27 mouse cellular contexts compared by ENCODE assay signal in the genomic region with DNA sequence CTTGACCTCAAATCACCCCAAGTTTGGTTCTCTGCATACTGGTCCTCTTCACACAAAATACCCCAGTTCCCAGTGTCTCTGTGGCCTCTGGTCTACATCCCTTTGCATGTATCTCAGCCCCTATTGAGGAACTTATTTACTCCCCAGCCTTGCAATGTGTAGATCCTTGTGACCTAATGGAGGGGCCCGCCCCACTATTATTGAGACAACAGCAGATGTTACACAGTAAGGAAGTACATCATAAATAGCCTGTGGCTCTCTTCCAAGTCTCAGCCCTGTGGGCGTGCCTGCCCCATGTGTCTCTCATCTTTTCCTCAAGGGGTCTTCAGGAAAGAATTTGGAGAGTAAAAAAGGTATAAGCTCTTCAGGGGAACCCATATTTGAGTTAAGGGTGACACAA. TPM values are rescaled to one million over a fixed set of nuclear protein-coding genes. Genes with fewer than 3 reads are reported as not detected.
A peak's percentile ranks its signal among the peaks of the same experiment; 100 is the strongest.
DNase-seq lines count a peak whose midpoint lies in the region; ATAC-seq and TF ChIP-seq lines count a peak whose summit lies in the region.
"Had no signal": no experiment of that assay in that cellular context is flagged by ENCODE, and none has a peak within 500 bp of the region (broad histone marks: within the 10 kb centered on the region; RNA-seq: fewer than 3 reads in every experiment).

No protein-coding gene starts in this region.

- DNase-seq in heart, adult 11 months: peak; percentile 96
- no peak for DNase-seq in heart, postnatal 25 days (ENCODE audit: low spot score)
- DNase-seq in heart, postnatal 0 days (ENCODE audit: low spot score): no peak
- no peak for DNase-seq in heart, postnatal 36 days
- DNase-seq in lung, postnatal 0 days (ENCODE audit: low spot score): peak; percentile 57
- no peak for DNase-seq in lung, postnatal 4 days
- no peak for DNase-seq in thymus, postnatal 0 days (ENCODE audit: low spot score)
- DNase-seq: adrenal gland, postnatal 36 days; cerebellum, adult 11 months; cerebellum, adult 9-11 months; gastrocnemius, postnatal 36 days; kidney, adult 8-10 months; kidney, postnatal 36 days; layer of hippocampus, postnatal 36 days; lung, adult 18-20 months; thymus, postnatal 36 days had no signal

- TF ChIP-seq EP300 in heart, postnatal 0 days (IDR thresholded peaks at IDR 0.05; ENCODE audit: low read depth): no peak
- no peak for TF ChIP-seq EP300 in lung, postnatal 0 days (IDR thresholded peaks at IDR 0.05)

- no peak for TF ChIP-seq CTCF in heart, postnatal 0 days (IDR thresholded peaks at IDR 0.05; ENCODE audit: low read depth)
- TF ChIP-seq CTCF in lung, postnatal 0 days (IDR thresholded peaks at IDR 0.05): no peak
- no peak for TF ChIP-seq CTCF in small intestine, adult 2 months (IDR thresholded peaks at IDR 0.05; ENCODE audit: extremely low read depth, insufficient read length, insufficient replicate concordance, low read depth, low read length)

- H3K9ac ChIP-seq in heart, postnatal 0 days (replicated peaks; ENCODE audit: low read depth, low read length): no peak overlapping the region
- H3K9ac ChIP-seq in lung, postnatal 0 days (replicated peaks; ENCODE audit: low read depth): no peak overlapping the region
- H3K9ac ChIP-seq: hindbrain, embryonic 14.5 days; limb, embryonic 12.5 days; liver, embryonic 12.5 days; neural tube, embryonic 15.5 days had no signal

- no peak for ATAC-seq in heart, postnatal 0 days (ENCODE audit: insufficient read depth, low read depth)
- ATAC-seq in lung, postnatal 0 days: peak; percentile 60
- ATAC-seq: CD4-positive, CD25-positive, alpha-beta regulatory T cell, adult 4 months; forebrain, embryonic 16.5 days; inflammation-experienced regulatory T-cells, adult 6 months; liver, embryonic 12.5 days; Patski had no signal

- 34% methylated on average over 2 of the region's 2 CpGs for WGBS in heart, postnatal 0 days
- 39% methylated on average over 2 of the region's 2 CpGs for WGBS in lung, postnatal 0 days
- 9% methylated on average over 2 of the region's 2 CpGs for WGBS in small intestine, adult 2 months

- H3K4me2 ChIP-seq in heart, postnatal 0 days (ENCODE audit: low read depth, low read length): no peak overlapping the region
- H3K4me2 ChIP-seq in lung, postnatal 0 days (replicated peaks; ENCODE audit: low read depth, low read length): no peak overlapping the region
- H3K4me2 ChIP-seq: hindbrain, embryonic 14.5 days; limb, embryonic 12.5 days; liver, embryonic 12.5 days; midbrain, embryonic 11.5 days; neural tube, embryonic 15.5 days had no signal

- H3K27me3 ChIP-seq in heart, postnatal 0 days (ENCODE audit: control insufficient read depth, insufficient read depth, low read length): no peaks in the 10 kb centered on the region
- H3K27me3 ChIP-seq in lung, postnatal 0 days (replicated peaks; ENCODE audit: insufficient read depth, low read length): no peaks in the 10 kb centered on the region
- no peaks in the 10 kb centered on the region for H3K27me3 ChIP-seq in small intestine, adult 2 months (ENCODE audit: control insufficient read depth, insufficient read depth, low read length)
- H3K27me3 ChIP-seq: limb, embryonic 12.5 days; liver, embryonic 12.5 days; neural tube, embryonic 15.5 days; Patski had no signal

- 0 out of 2 replicates have a peak overlapping the region, but pooled peaks have one; percentile 4 for H3K27ac ChIP-seq in heart, postnatal 0 days (ENCODE audit: low read depth)
- no peak overlapping the region for H3K27ac ChIP-seq in lung, postnatal 0 days (ENCODE audit: low read length)
- H3K27ac ChIP-seq in small intestine, adult 2 months (ENCODE audit: insufficient read depth, low read depth, low read length): 0 out of 2 replicates have a peak overlapping the region, but pooled peaks have one; percentile 23
- H3K27ac ChIP-seq: forebrain, embryonic 10.5 days; hindbrain, embryonic 14.5 days; limb, embryonic 12.5 days; liver, embryonic 12.5 days; neural tube, embryonic 15.5 days had no signal

- no peaks in the 10 kb centered on the region for H3K9me3 ChIP-seq in heart, postnatal 0 days (replicated peaks; ENCODE audit: control insufficient read depth, low read length)
- H3K9me3 ChIP-seq in lung, postnatal 0 days (ENCODE audit: low read length): no peaks in the 10 kb centered on the region
- H3K9me3 ChIP-seq: forebrain, embryonic 10.5 days; limb, embryonic 12.5 days; liver, embryonic 12.5 days; neural tube, embryonic 15.5 days had no signal

- peaks cover 24% of the 10 kb centered on the region for H3K36me3 ChIP-seq in heart, postnatal 0 days (replicated peaks; ENCODE audit: control insufficient read depth, insufficient read depth, low read length)
- H3K36me3 ChIP-seq in lung, postnatal 0 days (ENCODE audit: insufficient read depth, low read length): no peaks in the 10 kb centered on the region
- H3K36me3 ChIP-seq in small intestine, adult 2 months (ENCODE audit: control insufficient read depth, insufficient read depth, low read length): no peaks in the 10 kb centered on the region
- H3K36me3 ChIP-seq: forebrain, embryonic 10.5 days; limb, embryonic 12.5 days; neural tube, embryonic 15.5 days had no signal

- TF ChIP-seq POLR2A in small intestine, adult 2 months (IDR thresholded peaks at IDR 0.05; ENCODE audit: low read depth, low read length): no peak

- H3K4me3 ChIP-seq in heart, postnatal 0 days (ENCODE audit: low read depth, low read length): no peak overlapping the region
- no peak overlapping the region for H3K4me3 ChIP-seq in lung, postnatal 0 days (ENCODE audit: low read depth, low read length)
- H3K4me3 ChIP-seq in small intestine, adult 2 months (ENCODE audit: low read depth, low read length): no peak overlapping the region
- H3K4me3 ChIP-seq: forebrain, embryonic 10.5 days; limb, embryonic 12.5 days; liver, embryonic 12.5 days; neural tube, embryonic 15.5 days had no signal

- peaks cover 49% of the 10 kb centered on the region for H3K4me1 ChIP-seq in heart, postnatal 0 days (ENCODE audit: control insufficient read depth, insufficient read depth)
- no peaks in the 10 kb centered on the region for H3K4me1 ChIP-seq in lung, postnatal 0 days (ENCODE audit: insufficient read depth, low read depth, low read length)
- no peaks in the 10 kb centered on the region for H3K4me1 ChIP-seq in small intestine, adult 2 months (ENCODE audit: control insufficient read depth, insufficient read depth, insufficient read length, low read length)
- H3K4me1 ChIP-seq: forebrain, embryonic 10.5 days; limb, embryonic 12.5 days; neural tube, embryonic 15.5 days had no signal

- intact Hi-C loops in heart, postnatal 25 days (cut with DNase I): no loop called here
- intact Hi-C loops in heart, postnatal 36 days (cut with DNase I): no loop called here

RNA-seq across cellular contexts. Expression of a gene that starts 38.2 kb away (rescaled TPM):
- total RNA-seq in heart, postnatal 25 days (2021): 100 to 1,000 TPM; 279 to 317 TPM
- 127 and 163 TPM in 2 replicates for total RNA-seq in heart, postnatal 0 days (2014; rRNA removed; ENCODE audit: low replicate concordance)
- polyA plus RNA-seq in heart, postnatal 0 days (2015; fragmentation: Nextera tagmentation; extraction: Ambion mirVana): 220 and 224 TPM in 2 replicates
- total RNA-seq in heart, postnatal 36 days (2021): 100 to 1,000 TPM; 272 to 278 TPM
- 14.3 and 15.0 TPM in 2 replicates for polyA plus RNA-seq in lung, postnatal 0 days (2015; fragmentation: Nextera tagmentation; extraction: Ambion mirVana)
- polyA plus RNA-seq in small intestine, adult 2 months (2012; rRNA removed): 0.67 and 1.2 TPM in 2 replicates
- 0.98 and 1.8 TPM in 2 replicates for polyA plus RNA-seq in thymus, postnatal 0 days (2015; fragmentation: Nextera tagmentation; extraction: Ambion mirVana)

Comparison
In these comparisons a context has a peak if more than half of its experiments do, and no peak if none do; other contexts are left out.
1. DNase-seq: peak in heart, adult 11 months (single experiment) and lung, postnatal 0 days (single experiment); none in heart, postnatal 25 days (single experiment), heart, postnatal 0 days (single experiment), heart, postnatal 36 days (0 of 2), lung, postnatal 4 days (0 of 2) and thymus, postnatal 0 days (single experiment).
2. RNA of a gene that starts 38.2 kb away (polyA plus RNA-seq): 220 to 224 TPM in heart, postnatal 0 days; 14.3 to 15.0 TPM in lung, postnatal 0 days, 0.98 to 1.8 TPM in thymus, postnatal 0 days and 0.67 to 1.2 TPM in small intestine, adult 2 months; every median in the first group is over 10 times any median in the second.